Mouse (Mus musculus) G1E-ER4 (cell line): ENCODE data around the gene Asprv1. TPM values are rescaled to one million over a fixed set of nuclear protein-coding genes. Genes with fewer than 3 reads are reported as not detected.

ENCODE experiments used
- GATA1 ChIP-seq: IDR thresholded peaks from one replicate; pipeline ENCODE4 v1.8.0; 2012; ENCODE audit warnings: low read length, inconsistent platforms
- polyA plus RNA-seq: library from polyadenylated mRNA; stranded (reverse); fragments of >175 nt; gene quantifications from 2 replicates; pipeline ENCODE4 v1.2.3, GENCODE M21; 2012

Asprv1 gene
- polyA plus RNA-seq, 1 experiment, result not detected

GRCm38 (mm10) chr6:86678341-86678740 lies 50.4 kb downstream of the Asprv1 start:
- no peak for TF ChIP-seq GATA1

Other genes starting within 250 kb of the Asprv1 start
- 27.9 and 49.3 TPM in 2 replicates for gene Pcyox1, start 231.0 kb upstream of the Asprv1 start, polyA plus RNA-seq
- 30.7 and 51.3 TPM in 2 replicates for gene Tia1, start 223.9 kb upstream of the Asprv1 start, polyA plus RNA-seq
- gene Gm44790, start 201.5 kb upstream of the Asprv1 start, polyA plus RNA-seq, result 1.7 TPM in 1 of 2 replicates, not detected in the other
- gene C87436, start 189.8 kb upstream of the Asprv1 start, polyA plus RNA-seq, result 4.4 and 5.3 TPM in 2 replicates
- 1,294 and 1,658 TPM in 2 replicates for gene Pcbp1, start 101.8 kb upstream of the Asprv1 start, polyA plus RNA-seq
- 5.7 and 6.4 TPM in 2 replicates for gene Mxd1, start 41.0 kb downstream of the Asprv1 start, polyA plus RNA-seq
- 165 and 222 TPM in 2 replicates for gene Snrnp27, start 56.4 kb downstream of the Asprv1 start, polyA plus RNA-seq
- gene Gmcl1, start 105.2 kb downstream of the Asprv1 start, polyA plus RNA-seq, result 20.7 and 21.9 TPM in 2 replicates
- gene Anxa4, start 165.4 kb downstream of the Asprv1 start, polyA plus RNA-seq, result 0.03 and 0.16 TPM in 2 replicates
- 32.1 and 39.9 TPM in 2 replicates for gene Aak1, start 221.4 kb downstream of the Asprv1 start, polyA plus RNA-seq